Mouse (Mus musculus) lung, embryonic 14.5 days (tissue): Measurements from ENCODE around the gene Cyp2c23. TPM values are rescaled to one million over a fixed set of nuclear protein-coding genes. Genes with fewer than 3 reads are reported as not detected.

Experiments used
- ATAC-seq: fragments of 200-750 bp; cut with Nextera tagmentation; 2 replicates; pipeline ENCODE4 v1.8.0; 2017; ENCODE audit warnings: mild to moderate bottlenecking, moderate TSS enrichment, moderate library complexity; ENCODE audit not compliant: insufficient read depth
- DNase-seq: peaks from one replicate; pipeline ENCODE4 v3.0.0-alpha.2; 2015
- H3K27ac ChIP-seq: fragments of 300-500 bp; sonication (generic); 2 replicates; pipeline ENCODE4 v1.5.1; 2014; ENCODE audit warnings: low read depth, mild to moderate bottlenecking, moderate library complexity
- H3K27me3 ChIP-seq: fragments of 300-500 bp; sonication (generic); 2 replicates; pipeline ENCODE4 v1.6.1; 2014; ENCODE audit warnings: low read length, control low read depth; ENCODE audit not compliant: insufficient read depth
- H3K36me3 ChIP-seq: fragments of 300-500 bp; sonication (generic); 2 replicates; pipeline ENCODE4 v1.6.1; 2014; ENCODE audit warnings: control low read depth; ENCODE audit not compliant: insufficient read depth
- H3K4me1 ChIP-seq: fragments of 300-500 bp; sonication (generic); 2 replicates; pipeline ENCODE4 v1.6.1; 2014; ENCODE audit warnings: antibody characterized with exemption, control low read depth; ENCODE audit not compliant: insufficient read depth
- H3K4me2 ChIP-seq: fragments of 300-500 bp; sonication (generic); 2 replicates; pipeline ENCODE4 v1.6.1; 2014; ENCODE audit warnings: mild to moderate bottlenecking
- H3K4me3 ChIP-seq: fragments of 300-500 bp; sonication (generic); 2 replicates; pipeline ENCODE4 v1.5.1; 2014; ENCODE audit warnings: low read depth, low read length
- H3K9ac ChIP-seq: fragments of 300-500 bp; sonication (generic); 2 replicates; pipeline ENCODE4 v1.6.1; 2014
- H3K9me3 ChIP-seq: fragments of 300-500 bp; sonication (generic); 2 replicates; pipeline ENCODE4 v1.6.1; 2016; ENCODE audit warnings: low read depth, low read length, control low read depth
- CTCF ChIP-seq: IDR thresholded peaks from 2 replicates; pipeline ENCODE4 v1.5.1; 2016; ENCODE audit warnings: antibody characterized with exemption, low read depth
- whole genome bisulfite sequencing: fragments of 180-500 bp; shearing (Covaris S2); extraction: QIAGEN DNeasy Blood & Tissue Kit; methylation state at CpG from one replicate; pipeline ENCODE4 v1.1.7; 2014; 5-methylcytosine and 5-hydroxymethylcytosine counted together
- polyA plus RNA-seq: library from polyadenylated mRNA; unstranded; fragments of >200 nt; fragmentation: Nextera tagmentation; extraction: Ambion mirVana; gene quantifications from 2 replicates; pipeline ENCODE4 v1.2.1, GENCODE M21; 2014

Cyp2c23 gene
- polyA plus RNA-seq, 1 experiment from 2014 or later = 0.42 TPM

- no peak for DNase-seq
- Histone ChIP-seq H3K27me3 (no peaks in the 10 kb centered on the region), H3K4me1 (no peaks in the 10 kb centered on the region), H3K4me2 (no peak overlapping the region), H3K4me3 (no peak overlapping the region), H3K9me3 (no peaks in the 10 kb centered on the region), H3K27ac (no peak overlapping the region), H3K36me3 (no peaks in the 10 kb centered on the region), H3K9ac (no peak overlapping the region)
- 64% methylated on average over 4 of the region's 4 CpGs for WGBS
- ATAC-seq = no peak
- TF ChIP-seq CTCF = no peak
Measured at GRCm38 (mm10) chr19:43992464-43992863, 36.5 kb downstream of the Cyp2c23 start.

GRCm38 (mm10) chr19:43990362-43990761, 38.6 kb downstream of the Cyp2c23 start:
- H3K4me3 ChIP-seq = no peak overlapping the region
- H3K27me3 ChIP-seq = no peaks in the 10 kb centered on the region
- TF ChIP-seq CTCF = no peak
- H3K36me3 ChIP-seq = no peaks in the 10 kb centered on the region
- no peak overlapping the region for H3K9ac ChIP-seq
- no peak overlapping the region for H3K27ac ChIP-seq
- DNase-seq = no peak
- no peak overlapping the region for H3K4me2 ChIP-seq
- H3K9me3 ChIP-seq = no peaks in the 10 kb centered on the region
- ATAC-seq = no peak
- 80% methylated on average over 8 of the region's 8 CpGs for WGBS
- no peaks in the 10 kb centered on the region for H3K4me1 ChIP-seq

- ATAC-seq (no peak), DNase-seq (peak; percentile 26)
- no peak within 1 kb of the TSS for H3K27ac ChIP-seq
Measured at GRCm38 (mm10) chr19:43986069-43986794, 42.8 kb downstream of the Cyp2c23 start, which contains the start of gene Cpn1. Gene Cpn1 (minus strand): TSS chr19:43986556.

GRCm38 (mm10) chr19:43981992-43982391, 47.0 kb downstream of the Cyp2c23 start:
- 83% methylated on average over 5 of the region's 5 CpGs for WGBS

More at GRCm38 (mm10) chr19:43986069-43986794, 42.8 kb downstream of the Cyp2c23 start, which contains the start of gene Cpn1:
- peak; percentile 13; the same call in 1 of the 2 replicates for TF ChIP-seq CTCF
- peak within 1 kb of the TSS; percentile 22 for H3K4me3 ChIP-seq
- no peaks in the 10 kb centered on the region for H3K4me1 ChIP-seq
- H3K4me2 ChIP-seq = peak within 1 kb of the TSS; percentile 54
- H3K36me3 ChIP-seq = no peaks in the 10 kb centered on the region
- WGBS = 23% methylated on average over 30 of the region's 30 CpGs
- no peak within 1 kb of the TSS for H3K9ac ChIP-seq
- H3K9me3 ChIP-seq = no peaks in the 10 kb centered on the region
- H3K27me3 ChIP-seq = no peaks in the 10 kb centered on the region

GRCm38 (mm10) chr19:43980711-43981110, 48.3 kb downstream of the Cyp2c23 start:
- Histone ChIP-seq H3K9me3 (no peaks in the 10 kb centered on the region), H3K27ac (no peak overlapping the region), H3K27me3 (no peaks in the 10 kb centered on the region), H3K36me3 (no peaks in the 10 kb centered on the region), H3K4me2 (no peak overlapping the region), H3K4me3 (no peak overlapping the region), H3K9ac (no peak overlapping the region), H3K4me1 (no peaks in the 10 kb centered on the region)
- no peak for TF ChIP-seq CTCF
- WGBS = 90% methylated on average over 17 of the region's 17 CpGs
- DNase-seq = no peak
- no peak for ATAC-seq

More at GRCm38 (mm10) chr19:43981992-43982391, 47.0 kb downstream of the Cyp2c23 start:
- H3K36me3 ChIP-seq = no peaks in the 10 kb centered on the region
- no peaks in the 10 kb centered on the region for H3K4me1 ChIP-seq
- H3K9ac ChIP-seq = no peak overlapping the region
- DNase-seq = no peak
- no peak overlapping the region for H3K27ac ChIP-seq
- H3K27me3 ChIP-seq = no peaks in the 10 kb centered on the region
- H3K4me3 ChIP-seq = no peak overlapping the region
- H3K4me2 ChIP-seq = no peak overlapping the region
- H3K9me3 ChIP-seq = no peaks in the 10 kb centered on the region
- TF ChIP-seq CTCF = no peak
- ATAC-seq = no peak

GRCm38 (mm10) chr19:43977799-43978198, 51.2 kb downstream of the Cyp2c23 start:
- no peak overlapping the region for H3K4me3 ChIP-seq
- TF ChIP-seq CTCF = no peak
- no peaks in the 10 kb centered on the region for H3K9me3 ChIP-seq
- DNase-seq (no peak), ATAC-seq (no peak)
- WGBS = 76% methylated on average over 3 of the region's 3 CpGs
- no peak overlapping the region for H3K27ac ChIP-seq
- H3K4me2 ChIP-seq = no peak overlapping the region
- no peaks in the 10 kb centered on the region for H3K36me3 ChIP-seq
- H3K9ac ChIP-seq = no peak overlapping the region
- H3K4me1 ChIP-seq = no peaks in the 10 kb centered on the region
- no peaks in the 10 kb centered on the region for H3K27me3 ChIP-seq

- H3K9me3 ChIP-seq = no peaks in the 10 kb centered on the region
- H3K27me3 ChIP-seq = no peaks in the 10 kb centered on the region
- no peak overlapping the region for H3K4me2 ChIP-seq
- H3K36me3 ChIP-seq = no peaks in the 10 kb centered on the region
- H3K9ac ChIP-seq = no peak overlapping the region
- 62% methylated on average over 6 of the region's 6 CpGs for WGBS
- H3K4me3 ChIP-seq = no peak overlapping the region
- H3K27ac ChIP-seq = no peak overlapping the region
- ATAC-seq = no peak
- TF ChIP-seq CTCF = no peak
- no peak for DNase-seq
- no peaks in the 10 kb centered on the region for H3K4me1 ChIP-seq
Measured at GRCm38 (mm10) chr19:43976661-43977060, 52.3 kb downstream of the Cyp2c23 start.
